Mouse (Mus musculus) E14TG2a.4 (cell line): ENCODE measurements around the gene Chmp4b.

ENCODE experiments used
- H3K27me3 ChIP-seq: 2 replicates; pipeline ENCODE4 v1.6.1; 2014; ENCODE audit warnings: low read length, control low read depth; ENCODE audit not compliant: insufficient read depth
- H3K36me3 ChIP-seq: 2 replicates; pipeline ENCODE4 v1.6.1; 2014; ENCODE audit warnings: low read length, control low read depth; ENCODE audit not compliant: insufficient read depth
- H3K4me1 ChIP-seq: replicated peaks from 2 replicates; pipeline ENCODE4 v1.6.1; 2014; ENCODE audit warnings: low read depth, low read length, control low read depth
- H3K4me3 ChIP-seq: replicated peaks from 2 replicates; pipeline ENCODE4 v1.5.1; 2014; ENCODE audit warnings: mild to moderate bottlenecking, low read length
- H3K9me3 ChIP-seq: 2 replicates; pipeline ENCODE4 v1.6.1; 2014; ENCODE audit warnings: low read length, control low read depth
- CTCF ChIP-seq: conservative IDR thresholded peaks from 2 replicates; pipeline ENCODE4 v1.5.1; 2014; ENCODE audit warnings: low read length
- NANOG ChIP-seq: IDR thresholded peaks from 2 replicates; pipeline ENCODE4 v1.6.1; 2014; ENCODE audit warnings: borderline replicate concordance, low read length, mixed read lengths
- POU5F1 ChIP-seq: IDR thresholded peaks from 2 replicates; pipeline ENCODE4 v1.6.1; 2014; ENCODE audit warnings: low read length, borderline replicate concordance

Chmp4b gene

GRCm38 (mm10) chr2:154711701-154712100, 60.2 kb downstream of the Chmp4b start:
- H3K4me3 ChIP-seq = no peak overlapping the region
- peaks cover 8% of the 10 kb centered on the region for H3K4me1 ChIP-seq
- H3K9me3 ChIP-seq = no peaks in the 10 kb centered on the region
- peaks cover 10% of the 10 kb centered on the region; the same call in 1 of the 2 replicates for H3K27me3 ChIP-seq
- H3K36me3 ChIP-seq = no peaks in the 10 kb centered on the region
- TF ChIP-seq CTCF = no peak
- no peak for TF ChIP-seq POU5F1
- no peak for TF ChIP-seq NANOG

- Histone ChIP-seq H3K9me3 (no peaks in the 10 kb centered on the region), H3K4me3 (peak overlapping the region; percentile 63), H3K36me3 (no peaks in the 10 kb centered on the region), H3K4me1 (peaks cover 8% of the 10 kb centered on the region), H3K27me3 (peaks cover 10% of the 10 kb centered on the region; the same call in 1 of the 2 replicates)
- TF ChIP-seq NANOG (no peak), CTCF (peak; percentile 91)
Measured at GRCm38 (mm10) chr2:154712271-154712677, 60.8 kb downstream of the Chmp4b start.

GRCm38 (mm10) chr2:154713083-154713482, 61.6 kb downstream of the Chmp4b start:
- peaks cover 8% of the 10 kb centered on the region for H3K4me1 ChIP-seq
- H3K27me3 ChIP-seq = peaks cover 7% of the 10 kb centered on the region; the same call in 1 of the 2 replicates
- H3K9me3 ChIP-seq = no peaks in the 10 kb centered on the region
- H3K4me3 ChIP-seq = no peak overlapping the region
- TF ChIP-seq POU5F1 (no peak), CTCF (peak; percentile 15)
- H3K36me3 ChIP-seq = no peaks in the 10 kb centered on the region

GRCm38 (mm10) chr2:154713964-154714363, 62.5 kb downstream of the Chmp4b start:
- Histone ChIP-seq H3K36me3 (no peaks in the 10 kb centered on the region), H3K4me3 (no peak overlapping the region), H3K9me3 (no peaks in the 10 kb centered on the region), H3K27me3 (peaks cover 7% of the 10 kb centered on the region; the same call in 1 of the 2 replicates), H3K4me1 (peaks cover 8% of the 10 kb centered on the region)
- no peak for TF ChIP-seq CTCF
- TF ChIP-seq POU5F1 = no peak
- no peak for TF ChIP-seq NANOG

- Histone ChIP-seq H3K36me3 (no peaks in the 10 kb centered on the region), H3K9me3 (no peaks in the 10 kb centered on the region), H3K4me1 (peaks cover 8% of the 10 kb centered on the region), H3K4me3 (no peak overlapping the region), H3K27me3 (peaks cover 6% of the 10 kb centered on the region; the same call in 1 of the 2 replicates)
- TF ChIP-seq CTCF = no peak
- no peak for TF ChIP-seq POU5F1
- no peak for TF ChIP-seq NANOG
Measured at GRCm38 (mm10) chr2:154716586-154716985, 65.1 kb downstream of the Chmp4b start.

GRCm38 (mm10) chr2:154717081-154717480, 65.6 kb downstream of the Chmp4b start:
- Histone ChIP-seq H3K4me3 (no peak overlapping the region), H3K4me1 (peaks cover 4% of the 10 kb centered on the region), H3K27me3 (peaks cover 3% of the 10 kb centered on the region; the same call in 1 of the 2 replicates), H3K36me3 (no peaks in the 10 kb centered on the region), H3K9me3 (no peaks in the 10 kb centered on the region)
- TF ChIP-seq POU5F1 (no peak), NANOG (no peak), CTCF (no peak)

- Histone ChIP-seq H3K4me1 (peaks cover 7% of the 10 kb centered on the region), H3K27me3 (peaks cover 3% of the 10 kb centered on the region; the same call in 1 of the 2 replicates), H3K9me3 (no peaks in the 10 kb centered on the region), H3K4me3 (no peak overlapping the region), H3K36me3 (no peaks in the 10 kb centered on the region)
- TF ChIP-seq NANOG = no peak
- TF ChIP-seq POU5F1 = no peak
- no peak for TF ChIP-seq CTCF
Measured at GRCm38 (mm10) chr2:154718855-154719556, 67.5 kb downstream of the Chmp4b start.

- Histone ChIP-seq H3K4me1 (peaks cover 13% of the 10 kb centered on the region), H3K4me3 (no peak overlapping the region), H3K27me3 (peaks cover 3% of the 10 kb centered on the region; the same call in 1 of the 2 replicates), H3K36me3 (no peaks in the 10 kb centered on the region), H3K9me3 (no peaks in the 10 kb centered on the region)
- no peak for TF ChIP-seq POU5F1
- TF ChIP-seq NANOG = no peak
- TF ChIP-seq CTCF = no peak
Measured at GRCm38 (mm10) chr2:154720315-154720714, 68.8 kb downstream of the Chmp4b start.
